Mouse (Mus musculus): Measurements from ENCODE around the gene Zfp618.

GRCm38 (mm10) chr4:63079159-63079558 lies 113.8 kb downstream of the Zfp618 start:
- TF ChIP-seq GATA1 (IDR thresholded peaks at IDR 0.05; ENCODE audit: borderline replicate concordance, low read length) (no peak), FLI1 (IDR thresholded peaks at IDR 0.05; ENCODE audit: low read length) (no peak)
